Mouse (Mus musculus): ENCODE data around the gene Iqgap1. TPM values are rescaled to one million over a fixed set of nuclear protein-coding genes. Genes with fewer than 3 reads are reported as not detected.

The Iqgap1 gene
- total and polyA plus RNA-seq, 3 experiments, result 20.6 to 87.9 (median 58.8) TPM

DNA sequence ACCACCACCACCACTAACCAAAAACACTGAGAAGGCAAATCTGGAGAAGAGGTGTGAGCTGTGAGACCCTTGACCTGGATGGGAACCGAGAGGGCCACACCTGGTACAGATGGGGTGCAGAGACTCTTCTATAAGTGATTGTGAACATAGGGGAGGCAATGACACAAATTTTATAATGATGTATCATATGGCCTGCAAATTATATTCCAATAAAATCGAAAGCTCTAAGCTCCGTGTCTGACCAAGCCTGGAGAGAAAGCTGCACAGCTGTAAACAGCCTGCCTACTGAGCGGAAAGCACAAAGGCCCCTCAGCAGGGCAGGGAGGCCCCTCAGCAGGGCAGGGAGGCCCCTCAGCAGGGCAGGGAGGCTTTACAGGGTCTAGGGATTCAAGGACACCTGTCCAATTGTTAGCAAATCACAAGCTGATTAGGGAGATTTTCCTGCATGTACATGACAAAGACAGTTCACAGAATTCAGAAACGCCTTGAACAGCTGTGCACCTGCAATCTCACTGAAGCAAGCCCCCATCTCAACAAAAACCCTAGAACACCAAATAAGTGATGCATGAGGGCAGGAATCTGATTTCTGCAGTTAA, 79.5 kb downstream of the Iqgap1 start:
- no peak for DNase-seq (ENCODE audit: low read depth, low spot score)
- no peak overlapping the region for H3K27ac ChIP-seq (ENCODE audit: control insufficient read depth, low read depth, low read length)
- H3K4me3 ChIP-seq (ENCODE audit: control insufficient read depth in 1 of 2, insufficient read depth in 1 of 2, low read depth in 2 of 2, low read length in 2 of 2), result no peak overlapping the region
- H3K36me3 ChIP-seq (ENCODE audit: control insufficient read depth in 1 of 2, insufficient read depth in 2 of 2, low read length in 2 of 2), result peaks cover 0 to 2% of the 10 kb centered on the region in 2 experiments; a peak in 2 of 4 replicates
- H3K79me2 ChIP-seq (ENCODE audit: control insufficient read depth, insufficient read depth, low read length, poor library complexity), result no peaks in the 10 kb centered on the region
- H3K4me1 ChIP-seq (ENCODE audit: control insufficient read depth in 1 of 2, insufficient read depth in 2 of 2, low read length in 2 of 2), result no peaks in the 10 kb centered on the region
- H3K27me3 ChIP-seq (ENCODE audit: control insufficient read depth in 1 of 2, insufficient read depth in 2 of 2, low read length in 2 of 2), result no peaks in the 10 kb centered on the region
- H3K9ac ChIP-seq (ENCODE audit: control insufficient read depth, low read depth, low read length, poor library complexity, severe bottlenecking), result no peak overlapping the region
- TF ChIP-seq MAFK (IDR thresholded peaks at IDR 0.05; ENCODE audit: borderline replicate concordance, low read depth, low read length) (no peak), MXI1 (IDR thresholded peaks at IDR 0.05; ENCODE audit: low read depth, low read length) (no peak), MYB (IDR thresholded peaks at IDR 0.05; ENCODE audit: low read depth, low read length) (no peak), ZNF384 (IDR thresholded peaks at IDR 0.05; ENCODE audit: low read depth, low read length) (no peak), CHD2 (IDR thresholded peaks at IDR 0.05; ENCODE audit: low read length) (no peak), EP300 (IDR thresholded peaks at IDR 0.05; ENCODE audit: low read depth in 1 of 2, low read length in 2 of 2) (no peak), USF1 (IDR thresholded peaks at IDR 0.05; ENCODE audit: low read depth, low read length) (no peak), RCOR1 (IDR thresholded peaks at IDR 0.05; ENCODE audit: low read depth, low read length) (no peak), MAZ (IDR thresholded peaks at IDR 0.05; ENCODE audit: low read depth, low read length) (no peak), SMC3 (IDR thresholded peaks at IDR 0.05; ENCODE audit: low read depth, low read length) (no peak), MAX (IDR thresholded peaks at IDR 0.05; ENCODE audit: low read length) (no peak), JUND (IDR thresholded peaks at IDR 0.05; ENCODE audit: low read depth, low read length) (no peak), MEF2A (IDR thresholded peaks at IDR 0.05; ENCODE audit: extremely low read depth, insufficient replicate concordance, low read depth, low read length, poor library complexity, severe bottlenecking) (no peak), CTCF (IDR thresholded peaks at IDR 0.05 in 2 of 3, conservative IDR thresholded peaks at IDR 0.05 in 1 of 3; ENCODE audit: control insufficient read depth in 1 of 3, insufficient read depth in 1 of 3, low read depth in 2 of 3, low read length in 3 of 3, poor library complexity in 1 of 3, severe bottlenecking in 1 of 3) (no peak), POLR2AphosphoS5 (IDR thresholded peaks at IDR 0.05; ENCODE audit: borderline replicate concordance, low read depth, low read length) (no peak), RAD21 (IDR thresholded peaks at IDR 0.05; ENCODE audit: low read depth, low read length) (no peak), POLR2AphosphoS2 (IDR thresholded peaks at IDR 0.05; ENCODE audit: low read length) (no peak), KAT2A (conservative IDR thresholded peaks at IDR 0.05; ENCODE audit: low read depth, low read length) (no peak)
- no peaks in the 10 kb centered on the region for H3K9me3 ChIP-seq (replicated peaks; ENCODE audit: insufficient read depth, low read length)

- Histone ChIP-seq H3K9me3 (replicated peaks; ENCODE audit: insufficient read depth, low read length) (no peaks in the 10 kb centered on the region), H3K4me3 (ENCODE audit: control insufficient read depth in 1 of 2, insufficient read depth in 1 of 2, low read depth in 2 of 2, low read length in 2 of 2) (no peak overlapping the region), H3K36me3 (ENCODE audit: control insufficient read depth in 1 of 2, insufficient read depth in 2 of 2, low read length in 2 of 2) (peaks cover 0 to 2% of the 10 kb centered on the region in 2 experiments; a peak in 2 of 4 replicates), H3K79me2 (ENCODE audit: control insufficient read depth, insufficient read depth, low read length, poor library complexity) (no peaks in the 10 kb centered on the region), H3K27me3 (ENCODE audit: control insufficient read depth in 1 of 2, insufficient read depth in 2 of 2, low read length in 2 of 2) (no peaks in the 10 kb centered on the region), H3K9ac (ENCODE audit: control insufficient read depth, low read depth, low read length, poor library complexity, severe bottlenecking) (no peak overlapping the region), H3K4me1 (ENCODE audit: control insufficient read depth in 1 of 2, insufficient read depth in 2 of 2, low read length in 2 of 2) (no peaks in the 10 kb centered on the region), H3K27ac (ENCODE audit: control insufficient read depth, low read depth, low read length) (no peak overlapping the region)
- no peak for DNase-seq (ENCODE audit: low read depth, low spot score)
- TF ChIP-seq SMC3 (IDR thresholded peaks at IDR 0.05; ENCODE audit: low read depth, low read length), result no peak
- no peak for TF ChIP-seq HCFC1 (IDR thresholded peaks at IDR 0.05; ENCODE audit: low read depth, low read length)
- TF ChIP-seq TCF12 (IDR thresholded peaks at IDR 0.05; ENCODE audit: low read depth, low read length), result no peak
- TF ChIP-seq CHD1 (IDR thresholded peaks at IDR 0.05; ENCODE audit: low read depth, low read length), result no peak
Measured at GRCm38 (mm10) chr7:80745746-80746145, 80.0 kb downstream of the Iqgap1 start.

All from MEL (cell line).